In the genomic region with DNA sequence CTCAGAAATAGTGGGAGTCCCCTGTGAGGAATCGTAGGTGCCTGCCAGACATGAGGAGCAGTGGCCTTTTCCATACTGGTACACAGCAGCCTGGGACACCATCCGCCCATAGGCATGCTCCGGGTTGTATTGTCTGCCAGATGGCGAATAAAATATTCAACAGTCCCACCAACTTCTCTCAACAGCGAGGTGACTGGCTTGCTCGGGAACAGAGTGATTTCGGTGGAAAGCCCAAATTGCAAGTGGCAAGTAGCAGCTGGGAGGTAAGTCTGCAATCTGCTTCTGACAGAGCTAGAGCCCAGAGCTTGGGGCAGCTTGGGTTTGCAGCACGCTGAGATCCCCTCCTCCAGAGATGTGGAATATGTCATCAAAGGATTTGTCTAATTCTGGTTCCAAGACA, we compare ENCODE assay signal across 12 mouse cellular contexts. TPM values are rescaled to one million over a fixed set of nuclear protein-coding genes. Genes with fewer than 3 reads are reported as not detected.
DNase-seq lines count a peak whose midpoint lies in the region; ATAC-seq lines count a peak whose summit lies in the region.
"Had no signal": no experiment of that assay in that cellular context is flagged by ENCODE, and none has a peak within 500 bp of the region (broad histone marks: within the 10 kb centered on the region; RNA-seq: fewer than 3 reads in every experiment).

No protein-coding gene starts in this region.

- intact Hi-C loops in left cerebral cortex, postnatal 10 days (cut with DNase I) = no loop called here

- no peak for ATAC-seq in cerebellum, adult (ENCODE audit: insufficient number of reproducible peaks, low FRiP score, low TSS enrichment)

- peak; percentile 73 to 79 for DNase-seq in cerebellum, postnatal 10 days
- peak; percentile 81 for DNase-seq in right cerebral cortex, adult 18-20 months
- DNase-seq in right cerebral cortex, postnatal 4 days = no peak
- peak; percentile 27 to 51 for DNase-seq in left cerebral cortex, postnatal 10 days (ENCODE audit: extremely low spot score in 1 of 2, low spot score in 2 of 2)
- no peak for DNase-seq in thymus, postnatal 14 days
- no peak for DNase-seq in kidney, adult 11 months
- DNase-seq in kidney, postnatal 14 days = no peak
- DNase-seq: adrenal gland, postnatal 36 days; cerebellum, adult 18-20 months; kidney, adult 2 months; lung, embryonic 14.5 days had no signal

RNA-seq across cellular contexts. Expression of gene Galnt18, which starts 5.7 kb away (rescaled TPM):
- 10 to 100 TPM; 47.0 to 52.4 TPM for total RNA-seq in left cerebral cortex, postnatal 10 days (2021)

Comparison
In these comparisons a context has a peak if more than half of its experiments do, and no peak if none do; other contexts are left out.
1. DNase-seq: peak in cerebellum, postnatal 10 days (2 of 2), right cerebral cortex, adult 18-20 months (single experiment) and left cerebral cortex, postnatal 10 days (2 of 2); none in right cerebral cortex, postnatal 4 days (single experiment), thymus, postnatal 14 days (single experiment), kidney, adult 11 months (single experiment) and kidney, postnatal 14 days (single experiment).